Mouse (Mus musculus) ES-E14 (cell line): ENCODE measurements at regions not wholly inside any gene's neighbourhood (a gene's known extent, or its start where the extent isn't known, plus 50 kb on each side); places are given as distances from the start of the nearest gene placed in this dataset.

Source experiments
- DNase-seq: peaks from one replicate; pipeline ENCODE4 v3.0.0-alpha.2; 2013; ENCODE audit warnings: low read depth, low spot score
- H3K27ac ChIP-seq: 2 replicates; pipeline ENCODE4 v1.5.1; 2012; ENCODE audit warnings: low read depth, mild to moderate bottlenecking, low read length, moderate library complexity, mixed read lengths; ENCODE audit not compliant: poor library complexity, insufficient read depth, severe bottlenecking
- H3K36me3 ChIP-seq: 2 replicates; pipeline ENCODE4 v1.6.1; 2012; ENCODE audit warnings: mild to moderate bottlenecking, low read length, moderate library complexity, mixed read lengths; ENCODE audit not compliant: control insufficient read depth, poor library complexity, insufficient read depth, severe bottlenecking
- H3K4me1 ChIP-seq, 2 experiments: fragments of 150-350 bp in 1 of 2; sonication (generic) in 1 of 2; 2 replicates each; pipeline ENCODE4 v1.6.1; 2012; ENCODE audit warnings: low read length in 2 of 2, mild to moderate bottlenecking in 1 of 2, mixed read lengths in 1 of 2; ENCODE audit not compliant: control insufficient read depth in 2 of 2, insufficient read depth in 2 of 2, poor library complexity in 1 of 2
- H3K4me3 ChIP-seq, 2 experiments: fragments of 150-350 bp in 1 of 2; sonication (generic) in 1 of 2; 2 replicates each; pipeline ENCODE4 v1.5.1; 2012; ENCODE audit warnings: low read length in 2 of 2, low read depth in 1 of 2, mild to moderate bottlenecking in 1 of 2, mixed read lengths in 1 of 2; ENCODE audit not compliant: insufficient read depth in 1 of 2, poor library complexity in 1 of 2, severe bottlenecking in 1 of 2
- H3K9ac ChIP-seq: 2 replicates; pipeline ENCODE4 v1.6.1; 2012; ENCODE audit warnings: low read depth, mild to moderate bottlenecking, low read length, mixed read lengths; ENCODE audit not compliant: poor library complexity, insufficient read depth, severe bottlenecking
- H3K9me3 ChIP-seq: fragments of 150-350 bp; sonication (generic); 2 replicates; pipeline ENCODE4 v1.6.1; 2012; ENCODE audit warnings: low read depth, mild to moderate bottlenecking, low read length; ENCODE audit not compliant: control insufficient read depth, insufficient read depth
- CHD2 ChIP-seq: IDR thresholded peaks from 2 replicates; pipeline ENCODE4 v1.6.1; 2014; ENCODE audit warnings: mild to moderate bottlenecking, low read depth, low read length, inconsistent platforms
- HCFC1 ChIP-seq: IDR thresholded peaks from 2 replicates; pipeline ENCODE4 v1.6.1; 2012; ENCODE audit warnings: low read length, inconsistent platforms, borderline replicate concordance; ENCODE audit not compliant: insufficient read depth
- MAFK ChIP-seq: IDR thresholded peaks from 2 replicates; pipeline ENCODE4 v1.6.1; 2014; ENCODE audit warnings: mild to moderate bottlenecking, low read depth, low read length, inconsistent platforms; ENCODE audit not compliant: insufficient read depth
- ZC3H11A ChIP-seq: IDR thresholded peaks from 2 replicates; pipeline ENCODE4 v1.6.1; 2012; ENCODE audit warnings: low read depth, mild to moderate bottlenecking, inconsistent platforms, low read length, borderline replicate concordance
- ZNF384 ChIP-seq: IDR thresholded peaks from 2 replicates; pipeline ENCODE4 v1.6.1; 2012; ENCODE audit warnings: low read depth, low read length, inconsistent platforms
- in situ Hi-C, 2 experiments: fragments of 600-800 bp; cut with MboI; formaldehyde crosslinking; loops; one replicate each; pipeline ENCODE4 v1.15.1; 2025; ENCODE audit warnings: low sequenced_read_pairs in 2 of 2, inconsistent platforms in 1 of 2; ENCODE audit not compliant: unreplicated experiment in 2 of 2

GRCm38 (mm10) chr5:132975303-132975932 is 432.3 kb upstream of the Auts2 start:
- no peak overlapping the region for H3K27ac ChIP-seq
- DNase-seq = no peak
- no peaks in the 10 kb centered on the region for H3K36me3 ChIP-seq
- H3K4me3 ChIP-seq = no peak overlapping the region
- TF ChIP-seq ZNF384 (no peak), CHD2 (no peak), ZC3H11A (no peak), MAFK (no peak), HCFC1 (no peak)
- in situ Hi-C loops = no loop called here
- H3K9me3 ChIP-seq = no peaks in the 10 kb centered on the region
- H3K9ac ChIP-seq = no peak overlapping the region
- no peaks in the 10 kb centered on the region for H3K4me1 ChIP-seq

DNA sequence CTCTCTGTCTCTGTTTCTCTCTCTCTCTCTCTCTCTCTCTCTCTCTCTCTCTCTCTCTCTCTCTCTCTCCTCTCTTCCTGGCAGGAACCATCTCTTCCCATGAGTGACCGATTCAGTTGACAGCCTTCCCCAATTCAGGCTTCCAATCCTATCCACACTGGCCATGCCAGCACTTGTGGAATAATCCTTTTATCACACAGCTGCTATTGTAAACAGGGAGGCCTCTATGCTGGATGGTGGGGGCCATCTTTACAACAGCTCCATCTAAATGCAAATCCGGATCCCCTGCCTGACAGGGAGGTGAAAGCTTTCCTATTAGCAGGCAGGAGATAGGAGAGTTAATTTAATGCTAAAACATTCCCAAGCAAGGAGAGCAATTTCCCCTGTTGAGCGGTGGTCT is 431.7 kb upstream of the Auts2 start:
- no peaks in the 10 kb centered on the region for H3K36me3 ChIP-seq
- no peak overlapping the region for H3K27ac ChIP-seq
- no peaks in the 10 kb centered on the region for H3K4me1 ChIP-seq
- H3K4me3 ChIP-seq = no peak overlapping the region
- in situ Hi-C loops = no loop called here
- no peak for DNase-seq
- H3K9me3 ChIP-seq = no peaks in the 10 kb centered on the region
- H3K9ac ChIP-seq = no peak overlapping the region
- TF ChIP-seq MAFK (no peak), ZNF384 (no peak), HCFC1 (no peak), ZC3H11A (no peak), CHD2 (no peak)

- DNase-seq = no peak
- in situ Hi-C loops = no loop called here
- H3K9me3 ChIP-seq = no peaks in the 10 kb centered on the region
- H3K27ac ChIP-seq = no peak overlapping the region
- TF ChIP-seq MAFK (no peak), ZC3H11A (no peak), CHD2 (no peak), HCFC1 (no peak), ZNF384 (no peak)
- no peaks in the 10 kb centered on the region for H3K36me3 ChIP-seq
- H3K4me1 ChIP-seq = no peaks in the 10 kb centered on the region
- no peak overlapping the region for H3K9ac ChIP-seq
- H3K4me3 ChIP-seq = no peak overlapping the region
Observed at GRCm38 (mm10) chr5:132971046-132971445, 427.9 kb upstream of the Auts2 start.

GRCm38 (mm10) chr5:132969376-132969775 is 426.2 kb upstream of the Auts2 start:
- no peak overlapping the region for H3K27ac ChIP-seq
- H3K4me1 ChIP-seq = no peaks in the 10 kb centered on the region
- no peak overlapping the region for H3K4me3 ChIP-seq
- in situ Hi-C loops = no loop called here
- DNase-seq = no peak
- H3K9ac ChIP-seq = no peak overlapping the region
- no peaks in the 10 kb centered on the region for H3K36me3 ChIP-seq
- TF ChIP-seq HCFC1 = no peak
- TF ChIP-seq CHD2 = no peak
- TF ChIP-seq ZNF384 = no peak
- H3K9me3 ChIP-seq = no peaks in the 10 kb centered on the region

- no peak for TF ChIP-seq HCFC1
- TF ChIP-seq MAFK = no peak
- TF ChIP-seq ZC3H11A = no peak
- no peak for TF ChIP-seq CHD2
- TF ChIP-seq ZNF384 = no peak
- Histone ChIP-seq H3K9me3 (no peaks in the 10 kb centered on the region), H3K4me1 (no peaks in the 10 kb centered on the region), H3K36me3 (no peaks in the 10 kb centered on the region), H3K27ac (no peak overlapping the region), H3K4me3 (no peak overlapping the region), H3K9ac (no peak overlapping the region)
- in situ Hi-C loops = no loop called here
- no peak for DNase-seq
Observed at GRCm38 (mm10) chr5:132959901-132960300, 416.8 kb upstream of the Auts2 start.
